Mouse (Mus musculus): Measurements from ENCODE around the gene Cdc34. TPM values are rescaled to one million over a fixed set of nuclear protein-coding genes. Genes with fewer than 3 reads are reported as not detected.
A peak's percentile ranks its signal among the peaks of the same experiment; 100 is the strongest.

Cdc34 gene
- polyA plus RNA-seq, 1 experiment from 2014 or later: 106 TPM

DNA sequence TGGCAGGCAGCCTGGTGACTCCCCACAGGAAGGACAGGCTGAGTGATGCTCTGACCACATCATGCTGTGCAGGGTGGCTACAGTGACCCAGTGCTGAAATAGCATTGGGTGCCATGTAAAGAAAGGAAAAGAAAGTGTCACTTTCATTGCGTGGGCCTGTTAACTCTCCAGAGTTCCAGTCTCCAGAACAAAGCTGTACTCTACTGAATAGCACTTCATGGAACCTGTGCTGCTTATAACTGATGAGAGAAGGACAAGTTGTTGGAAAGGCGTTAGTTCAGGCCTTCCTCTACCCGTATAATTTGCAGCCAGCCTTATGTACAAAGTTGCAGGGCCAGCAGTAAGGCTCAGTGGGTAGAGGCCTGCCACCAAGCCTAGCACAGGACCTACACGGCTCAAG lies 6.7 kb downstream of the Cdc34 start, which contains the start of gene Gzmm:
Gene Gzmm (plus strand): TSS at position 301 of the 400 bp plus-strand sequence.
- H3K4me2 ChIP-seq: no peak within 1 kb of the TSS
- H3K9me3 ChIP-seq: no peaks in the 10 kb centered on the region
- H3K4me3 ChIP-seq: no peak within 1 kb of the TSS
- peaks cover 62% of the 10 kb centered on the region for H3K36me3 ChIP-seq
- H3K9ac ChIP-seq: no peak within 1 kb of the TSS
- ATAC-seq (ENCODE audit: insufficient number of reproducible peaks, insufficient read depth, low FRiP score, low TSS enrichment, low read depth): no peak
- no peak within 1 kb of the TSS for H3K27ac ChIP-seq
- WGBS: 87% methylated on average over 4 of the region's 4 CpGs
- no peaks in the 10 kb centered on the region for H3K27me3 ChIP-seq
- H3K4me1 ChIP-seq: peaks cover 6% of the 10 kb centered on the region

DNA sequence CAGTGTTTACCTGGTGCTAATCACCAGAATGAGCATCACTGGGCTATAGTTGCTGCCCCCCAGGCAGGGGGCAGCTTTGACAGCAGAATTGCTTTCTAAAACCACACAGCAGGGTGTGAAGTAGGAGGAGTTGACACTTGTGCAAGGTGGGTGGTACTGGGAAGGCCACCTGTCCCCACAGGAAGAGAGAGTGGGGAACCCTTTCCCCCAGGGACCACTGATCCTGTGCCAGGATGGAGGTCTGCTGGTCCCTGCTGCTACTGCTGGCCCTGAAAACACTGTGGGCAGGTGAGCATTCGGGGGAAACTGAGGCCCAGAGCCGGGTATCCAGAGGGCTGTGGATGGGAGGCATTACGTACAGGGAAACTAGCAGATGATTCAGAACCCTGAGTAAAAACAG lies 7.2 kb downstream of the Cdc34 start:
- 86% methylated on average over 3 of the region's 3 CpGs for WGBS
- no peak overlapping the region for H3K9ac ChIP-seq
- no peak overlapping the region for H3K4me3 ChIP-seq
- peaks cover under 1% of the 10 kb centered on the region; the same call in 1 of the 2 replicates for H3K4me1 ChIP-seq
- no peak for ATAC-seq (ENCODE audit: insufficient number of reproducible peaks, insufficient read depth, low FRiP score, low TSS enrichment, low read depth)
- no peak overlapping the region for H3K4me2 ChIP-seq
- H3K27me3 ChIP-seq: no peaks in the 10 kb centered on the region
- H3K27ac ChIP-seq: no peak overlapping the region
- peaks cover 58% of the 10 kb centered on the region for H3K36me3 ChIP-seq
- no peaks in the 10 kb centered on the region for H3K9me3 ChIP-seq

DNA sequence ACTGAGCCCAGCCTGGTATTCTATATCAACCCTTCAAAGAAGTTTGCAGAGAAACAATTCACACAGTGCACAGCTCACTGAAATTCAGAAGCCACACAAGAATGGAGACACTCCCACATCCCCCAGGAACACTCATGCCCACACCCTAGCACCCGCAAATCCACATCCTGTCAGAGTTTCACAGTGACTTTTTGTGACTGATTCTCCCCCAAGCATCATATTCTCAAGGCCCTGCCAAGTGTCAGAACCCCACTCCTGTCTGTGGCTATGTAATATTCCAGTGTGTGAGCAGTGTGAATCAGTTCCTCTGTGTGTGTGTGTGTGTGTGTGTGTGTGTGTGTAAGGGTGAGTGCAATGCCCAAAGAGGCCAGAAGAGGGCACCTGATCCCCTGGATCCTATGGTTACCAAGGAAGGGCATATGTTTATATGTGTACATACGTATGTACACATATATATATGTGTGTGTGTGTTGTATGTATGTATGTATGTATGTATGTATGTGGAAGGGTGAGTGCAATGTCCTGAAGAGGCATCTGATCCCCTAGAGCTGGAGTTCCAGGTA lies 10.1 kb downstream of the Cdc34 start:
- H3K9ac ChIP-seq: no peak overlapping the region
- ATAC-seq (ENCODE audit: insufficient number of reproducible peaks, insufficient read depth, low FRiP score, low TSS enrichment, low read depth): no peak
- H3K4me2 ChIP-seq: no peak overlapping the region
- H3K27ac ChIP-seq: no peak overlapping the region
- no peak overlapping the region for H3K4me3 ChIP-seq
- H3K36me3 ChIP-seq: peaks cover 29% of the 10 kb centered on the region
- H3K4me1 ChIP-seq: peaks cover 19% of the 10 kb centered on the region
- H3K27me3 ChIP-seq: no peaks in the 10 kb centered on the region
- WGBS: 96% methylated on average over 2 of the region's 2 CpGs
- no peaks in the 10 kb centered on the region for H3K9me3 ChIP-seq

DNA sequence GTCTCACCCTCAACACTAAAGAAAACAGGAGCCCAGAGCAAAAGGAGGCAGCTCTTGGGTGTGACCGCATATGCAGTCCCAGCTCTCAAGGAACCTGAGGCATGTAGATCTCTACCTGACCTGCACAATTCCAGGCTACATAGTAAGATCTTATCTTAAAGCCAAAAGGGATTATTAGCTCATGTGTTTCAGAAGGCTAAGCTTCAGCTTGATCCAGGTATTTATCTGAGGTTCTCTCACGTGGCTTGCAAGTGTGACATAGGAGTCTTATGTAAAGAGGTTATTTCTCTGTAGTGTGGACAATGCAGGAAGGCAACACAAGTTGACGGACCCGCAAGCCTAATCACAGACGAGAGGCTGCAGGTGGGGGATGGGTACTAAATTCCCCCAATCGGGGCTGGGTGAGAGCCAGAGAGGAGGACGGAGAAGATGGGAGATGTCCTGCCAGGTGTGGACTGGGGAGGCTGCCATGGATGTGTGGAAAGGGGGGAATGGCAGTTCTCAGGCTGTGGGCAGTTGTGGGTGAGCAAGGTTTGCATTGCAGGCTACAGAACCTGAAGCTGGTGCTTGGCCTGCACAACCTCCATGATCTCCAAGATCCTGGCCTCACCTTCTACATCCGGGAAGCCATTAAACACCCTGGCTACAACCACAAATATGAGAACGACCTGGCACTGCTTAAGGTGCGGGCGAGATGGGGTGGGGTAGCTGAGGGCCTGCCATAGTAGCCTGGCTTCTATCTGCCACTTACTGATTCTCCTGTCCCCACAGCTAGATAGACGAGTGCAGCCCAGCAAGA lies 11.8 kb downstream of the Cdc34 start:
- H3K36me3 ChIP-seq: peaks cover 12% of the 10 kb centered on the region
- H3K4me1 ChIP-seq: peaks cover 19% of the 10 kb centered on the region
- ATAC-seq (ENCODE audit: insufficient number of reproducible peaks, insufficient read depth, low FRiP score, low TSS enrichment, low read depth): no peak
- H3K4me2 ChIP-seq: no peak overlapping the region
- H3K9ac ChIP-seq: 0 out of 2 replicates have a peak overlapping the region, but pooled peaks have one; percentile 36
- H3K9me3 ChIP-seq: no peaks in the 10 kb centered on the region
- H3K4me3 ChIP-seq: no peak overlapping the region
- 75% methylated on average over 12 of the region's 12 CpGs for WGBS
- no peaks in the 10 kb centered on the region for H3K27me3 ChIP-seq
- no peak overlapping the region for H3K27ac ChIP-seq

DNA sequence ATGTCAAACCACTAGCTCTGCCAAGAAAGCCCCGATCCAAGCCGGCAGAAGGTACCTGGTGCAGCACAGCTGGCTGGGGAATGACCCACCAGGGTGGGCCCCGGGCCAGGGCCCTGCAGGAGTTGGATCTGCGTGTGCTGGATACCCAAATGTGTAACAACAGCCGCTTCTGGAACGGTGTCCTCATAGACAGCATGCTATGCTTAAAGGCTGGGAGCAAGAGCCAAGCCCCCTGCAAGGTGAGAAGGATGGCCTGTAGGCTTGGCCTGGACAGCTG lies 12.3 kb downstream of the Cdc34 start:
- Histone ChIP-seq H3K36me3 (peaks cover 6% of the 10 kb centered on the region), H3K27ac (no peak overlapping the region), H3K9ac (0 out of 2 replicates have a peak overlapping the region, but pooled peaks have one; percentile 36), H3K4me1 (peaks cover 19% of the 10 kb centered on the region), H3K27me3 (no peaks in the 10 kb centered on the region), H3K4me3 (no peak overlapping the region), H3K9me3 (no peaks in the 10 kb centered on the region), H3K4me2 (no peak overlapping the region)
- 82% methylated on average over 6 of the region's 6 CpGs for WGBS
- ATAC-seq (ENCODE audit: insufficient number of reproducible peaks, insufficient read depth, low FRiP score, low TSS enrichment, low read depth): no peak

DNA sequence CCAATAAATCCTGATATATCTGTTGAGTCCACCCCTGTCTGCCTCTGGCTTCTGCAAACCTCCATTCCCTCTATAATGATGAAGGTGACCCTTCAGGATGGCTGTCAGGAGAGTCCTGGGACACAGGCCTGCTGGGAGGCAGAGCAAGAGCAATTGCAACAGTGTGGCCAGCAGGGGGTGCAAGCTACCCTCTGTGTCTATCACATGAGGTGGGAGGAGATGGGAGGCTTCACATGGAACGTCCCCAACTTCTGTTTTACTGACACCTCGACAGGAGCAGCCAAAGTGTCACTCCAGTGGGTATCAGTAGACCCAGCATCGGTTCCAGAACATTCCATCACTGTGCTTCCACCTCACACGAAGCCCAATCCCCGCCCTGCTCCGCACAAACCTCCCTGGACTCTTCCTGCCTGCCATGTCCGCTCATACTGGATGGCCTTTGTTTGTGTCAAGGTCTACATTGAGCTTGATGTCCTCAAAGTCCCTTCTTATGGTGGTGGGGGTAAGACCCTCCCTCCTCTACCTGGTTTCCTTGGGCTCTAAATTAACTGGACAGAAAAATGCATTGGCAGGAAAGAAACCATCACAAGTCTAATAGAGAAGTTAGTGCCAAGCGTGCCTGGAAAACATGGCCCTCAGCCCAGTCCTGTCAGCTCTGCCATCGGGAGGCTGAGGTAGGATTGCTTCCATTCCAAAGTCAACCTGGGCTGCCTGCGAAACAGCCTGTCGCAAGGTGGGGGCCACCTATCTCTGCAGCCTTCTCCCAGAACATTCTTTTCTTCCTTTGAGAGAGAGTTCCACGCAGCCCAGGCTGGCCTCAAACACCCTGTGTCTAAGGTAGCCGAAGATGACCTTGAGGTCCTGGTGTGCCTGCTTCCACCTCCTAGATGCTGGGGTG lies 13.5 kb downstream of the Cdc34 start:
- Histone ChIP-seq H3K4me2 (peak overlapping the region; percentile 18), H3K9ac (no peak overlapping the region), H3K4me3 (no peak overlapping the region), H3K4me1 (peaks cover 19% of the 10 kb centered on the region), H3K36me3 (peaks cover 6% of the 10 kb centered on the region; the same call in 1 of the 2 replicates), H3K27me3 (no peaks in the 10 kb centered on the region), H3K9me3 (no peaks in the 10 kb centered on the region), H3K27ac (peak overlapping the region; percentile 68)
- 0 out of 2 replicates have a peak, but pooled peaks have one; percentile 7 for ATAC-seq (ENCODE audit: insufficient number of reproducible peaks, insufficient read depth, low FRiP score, low TSS enrichment, low read depth)
- WGBS: 59% methylated on average over 13 of the region's 13 CpGs

DNA sequence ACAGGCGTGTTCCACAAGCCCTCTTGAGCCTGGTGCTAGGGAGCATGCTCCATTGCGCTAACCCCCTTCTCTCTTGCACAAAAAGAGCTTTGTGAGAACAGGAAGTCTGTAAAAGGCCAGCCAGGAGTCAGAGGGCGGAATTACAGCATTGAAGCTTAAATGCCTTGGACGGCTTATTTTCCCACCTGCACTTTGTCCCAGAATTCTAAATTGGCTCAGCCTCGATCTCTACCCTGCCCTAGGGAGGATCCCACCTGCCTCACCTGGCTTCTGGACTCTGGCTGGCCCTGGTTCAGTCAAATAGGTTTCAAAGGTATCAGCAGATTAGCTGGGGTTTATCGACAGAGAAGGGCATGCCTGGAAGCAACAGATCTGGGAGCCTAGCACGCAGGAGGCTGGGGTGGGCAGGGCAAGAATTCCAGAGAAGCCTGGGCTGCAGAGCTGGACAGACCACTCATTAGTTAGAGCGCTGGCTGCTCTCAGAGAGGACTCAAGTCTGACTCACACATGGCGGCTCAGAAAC lies 14.2 kb downstream of the Cdc34 start:
- Histone ChIP-seq H3K27ac (peak overlapping the region; percentile 68), H3K9me3 (no peaks in the 10 kb centered on the region), H3K4me1 (peaks cover 24% of the 10 kb centered on the region), H3K4me2 (peak overlapping the region; percentile 18), H3K4me3 (no peak overlapping the region), H3K9ac (no peak overlapping the region), H3K36me3 (peaks cover 6% of the 10 kb centered on the region; the same call in 1 of the 2 replicates), H3K27me3 (no peaks in the 10 kb centered on the region)
- 19% methylated on average over 9 of the region's 9 CpGs for WGBS
- ATAC-seq (ENCODE audit: insufficient number of reproducible peaks, insufficient read depth, low FRiP score, low TSS enrichment, low read depth): no peak

DNA sequence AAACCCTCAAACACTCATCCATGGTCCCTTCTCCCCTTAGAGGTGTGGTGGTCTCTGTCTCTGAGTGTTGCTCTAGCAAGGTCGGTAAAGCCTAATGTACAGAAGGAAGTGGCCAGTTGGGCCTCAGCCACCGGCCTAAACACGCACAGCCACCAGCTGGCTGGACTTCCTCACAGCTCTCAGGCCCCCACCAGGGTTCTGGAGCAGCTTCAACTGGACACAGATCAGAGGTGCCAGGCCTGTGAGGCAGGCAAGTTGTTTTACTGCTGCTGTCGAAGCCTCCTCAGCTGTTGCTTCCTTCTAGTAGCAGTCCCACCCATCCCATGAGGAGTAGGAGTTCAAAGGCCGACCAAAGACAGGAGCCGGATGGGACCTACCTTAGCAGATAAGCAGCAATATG lies 15.9 kb downstream of the Cdc34 start:
- Histone ChIP-seq H3K27me3 (no peaks in the 10 kb centered on the region), H3K4me1 (peaks cover 25% of the 10 kb centered on the region), H3K4me3 (no peak overlapping the region), H3K9ac (no peak overlapping the region), H3K27ac (no peak overlapping the region), H3K36me3 (no peaks in the 10 kb centered on the region), H3K4me2 (no peak overlapping the region), H3K9me3 (no peaks in the 10 kb centered on the region)
- no peak for ATAC-seq (ENCODE audit: insufficient number of reproducible peaks, insufficient read depth, low FRiP score, low TSS enrichment, low read depth)
- WGBS: 86% methylated on average over 6 of the region's 6 CpGs

DNA sequence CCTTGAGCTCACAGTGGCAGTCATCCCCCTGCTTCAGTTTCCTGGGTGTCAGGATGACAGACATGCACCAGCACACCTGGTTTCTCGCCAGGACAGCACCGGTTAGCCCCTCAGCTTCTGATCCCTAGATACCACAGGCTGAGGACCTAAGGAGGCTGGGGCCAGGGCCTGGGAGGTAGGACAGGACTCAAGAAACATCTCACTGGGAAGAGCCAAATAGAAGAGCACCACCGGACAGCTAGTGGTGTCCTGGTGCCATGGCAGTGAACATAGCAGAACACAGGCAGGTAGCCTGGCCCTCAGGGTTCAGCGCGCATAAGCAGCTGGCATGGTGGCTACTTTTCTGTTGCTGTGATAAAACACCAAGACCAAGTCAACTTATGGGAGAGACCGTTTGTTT lies 16.5 kb downstream of the Cdc34 start:
- no peak overlapping the region for H3K27ac ChIP-seq
- H3K27me3 ChIP-seq: no peaks in the 10 kb centered on the region
- peaks cover 25% of the 10 kb centered on the region for H3K4me1 ChIP-seq
- H3K36me3 ChIP-seq: no peaks in the 10 kb centered on the region
- H3K9me3 ChIP-seq: no peaks in the 10 kb centered on the region
- H3K4me3 ChIP-seq: no peak overlapping the region
- H3K4me2 ChIP-seq: no peak overlapping the region
- no peak for ATAC-seq (ENCODE audit: insufficient number of reproducible peaks, insufficient read depth, low FRiP score, low TSS enrichment, low read depth)
- WGBS: 95% methylated on average over 6 of the region's 6 CpGs
- no peak overlapping the region for H3K9ac ChIP-seq

DNA sequence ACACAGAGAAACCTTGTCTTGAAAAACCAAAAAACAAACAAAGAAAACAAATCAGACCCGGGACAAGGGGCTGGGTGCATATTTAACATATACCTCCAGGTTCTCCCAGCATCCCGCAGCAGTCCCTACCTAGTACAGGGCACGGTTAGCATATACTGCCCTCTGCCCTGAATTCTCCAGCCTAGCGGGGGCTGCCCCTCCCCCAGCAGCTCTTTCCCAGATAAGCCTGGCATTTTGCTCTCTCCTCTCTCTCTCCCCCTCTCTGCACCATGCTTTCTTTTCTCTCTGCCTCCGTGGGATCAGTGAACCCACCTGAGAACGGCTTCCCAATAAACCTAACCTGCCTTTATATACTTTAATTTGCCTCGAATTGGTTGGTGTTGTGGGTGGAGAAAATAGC lies 18.7 kb downstream of the Cdc34 start:
- H3K27ac ChIP-seq: no peak overlapping the region
- H3K36me3 ChIP-seq: no peaks in the 10 kb centered on the region
- no peak overlapping the region for H3K4me2 ChIP-seq
- H3K4me1 ChIP-seq: peaks cover 25% of the 10 kb centered on the region
- 51% methylated on average over 7 of the region's 7 CpGs for WGBS
- H3K4me3 ChIP-seq: no peak overlapping the region
- H3K9me3 ChIP-seq: no peaks in the 10 kb centered on the region
- H3K27me3 ChIP-seq: no peaks in the 10 kb centered on the region
- no peak for ATAC-seq (ENCODE audit: insufficient number of reproducible peaks, insufficient read depth, low FRiP score, low TSS enrichment, low read depth)
- H3K9ac ChIP-seq: peak overlapping the region; percentile 44; the same call in 1 of the 2 replicates

DNA sequence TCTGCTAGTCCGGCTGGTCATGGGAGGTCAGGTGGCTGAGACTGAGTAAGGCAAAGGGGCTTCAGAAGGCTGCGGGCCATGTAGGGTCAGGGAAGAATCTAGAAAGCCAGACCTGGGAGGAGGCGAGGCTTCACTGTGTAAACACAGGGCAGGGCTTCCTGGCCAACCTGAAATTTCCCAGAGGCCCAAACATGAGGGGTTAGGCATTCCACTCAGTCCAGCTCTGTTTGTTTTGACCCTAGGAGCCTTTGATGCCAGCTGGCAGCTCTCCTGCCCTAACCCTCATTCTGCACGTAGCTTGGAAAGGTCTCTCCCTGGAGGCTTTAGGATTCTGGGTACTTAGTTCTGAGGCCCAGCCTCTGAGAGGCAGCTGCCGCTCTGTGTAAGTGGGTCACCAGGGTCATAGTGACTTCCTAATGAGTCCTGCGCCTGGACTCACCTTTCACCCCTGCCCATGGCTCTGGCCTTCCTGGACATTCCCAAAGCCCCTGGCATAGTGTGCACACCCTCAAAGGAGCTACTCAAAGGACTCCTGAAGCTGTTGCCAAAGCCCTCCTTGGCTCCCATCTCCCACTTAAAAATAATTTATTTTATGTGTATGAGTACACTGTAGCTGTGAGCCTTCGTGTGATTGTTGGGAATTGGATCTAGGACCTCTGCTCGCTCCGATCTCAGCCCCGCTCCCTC lies 19.6 kb downstream of the Cdc34 start:
- H3K27me3 ChIP-seq: no peaks in the 10 kb centered on the region
- peaks cover 5% of the 10 kb centered on the region; the same call in 1 of the 2 replicates for H3K36me3 ChIP-seq
- peaks cover 25% of the 10 kb centered on the region for H3K4me1 ChIP-seq
- no peak overlapping the region; the same call in 1 of the 2 replicates for H3K4me3 ChIP-seq
- H3K9me3 ChIP-seq: no peaks in the 10 kb centered on the region
- H3K9ac ChIP-seq: 0 out of 2 replicates have a peak overlapping the region, but pooled peaks have one; percentile 36
- 42% methylated on average over 10 of the region's 10 CpGs for WGBS
- H3K4me2 ChIP-seq: no peak overlapping the region
- no peak for ATAC-seq (ENCODE audit: insufficient number of reproducible peaks, insufficient read depth, low FRiP score, low TSS enrichment, low read depth)
- no peak overlapping the region for H3K27ac ChIP-seq

All from embryonic facial prominence, embryonic 13.5 days (tissue).